Mouse (Mus musculus): ENCODE measurements around the gene Gm11549. TPM values are rescaled to one million over a fixed set of nuclear protein-coding genes. Genes with fewer than 3 reads are reported as not detected.

Gm11549 gene
- 0.30 and 0.31 TPM in 2 replicates for polyA plus RNA-seq (2016; fragmentation: Nextera tagmentation; extraction: Ambion mirVana)

GRCm38 (mm10) chr3:36521073-36522060 is at the start of gene Gm11549:
TSS of gene Gm11549 (minus strand) at chr3:36521813.
- no peaks in the 10 kb centered on the region for H3K9me3 ChIP-seq (replicated peaks)
- WGBS = under 1% methylated on average over 51 of the region's 51 CpGs
- H3K4me2 ChIP-seq = peak within 1 kb of the TSS; percentile 98
- H3K27me3 ChIP-seq (replicated peaks) = peaks cover 36% of the 10 kb centered on the region
- H3K4me1 ChIP-seq (replicated peaks) = peaks cover 14% of the 10 kb centered on the region
- no peak within 1 kb of the TSS for H3K27ac ChIP-seq (ENCODE audit: poor library complexity, severe bottlenecking)
- peak within 1 kb of the TSS; percentile 59 for H3K4me3 ChIP-seq
- peak within 1 kb of the TSS; percentile 65 for H3K9ac ChIP-seq
- H3K36me3 ChIP-seq = no peaks in the 10 kb centered on the region
- ATAC-seq (ENCODE audit: insufficient number of reproducible peaks, low FRiP score) = no peak

- WGBS = 62% methylated on average over 5 of the region's 5 CpGs
- H3K4me1 ChIP-seq (replicated peaks) = peaks cover 20% of the 10 kb centered on the region
- peak overlapping the region; percentile 57 for H3K9ac ChIP-seq
- peak overlapping the region; percentile 98 for H3K4me3 ChIP-seq
- peak overlapping the region; percentile 95 for H3K4me2 ChIP-seq
- H3K9me3 ChIP-seq (replicated peaks) = no peaks in the 10 kb centered on the region
- no peaks in the 10 kb centered on the region for H3K27me3 ChIP-seq (replicated peaks)
- H3K36me3 ChIP-seq = peaks cover 41% of the 10 kb centered on the region
- H3K27ac ChIP-seq (ENCODE audit: poor library complexity, severe bottlenecking) = no peak overlapping the region
- no peak for ATAC-seq (ENCODE audit: insufficient number of reproducible peaks, low FRiP score)
Measured at GRCm38 (mm10) chr3:36569836-36570235, 48.2 kb upstream of the Gm11549 start.

- Histone ChIP-seq H3K27me3 (replicated peaks) (no peaks in the 10 kb centered on the region), H3K4me3 (no peak overlapping the region), H3K4me2 (no peak overlapping the region), H3K36me3 (peaks cover 79% of the 10 kb centered on the region), H3K4me1 (replicated peaks) (no peaks in the 10 kb centered on the region), H3K9ac (no peak overlapping the region), H3K27ac (ENCODE audit: poor library complexity, severe bottlenecking) (no peak overlapping the region), H3K9me3 (replicated peaks) (no peaks in the 10 kb centered on the region)
- ATAC-seq (ENCODE audit: insufficient number of reproducible peaks, low FRiP score) = no peak
- WGBS = 97% methylated on average over 3 of the region's 3 CpGs
Measured at GRCm38 (mm10) chr3:36563666-36564065, 42.1 kb upstream of the Gm11549 start.

GRCm38 (mm10) chr3:36559606-36560005 is 38.0 kb upstream of the Gm11549 start:
- Histone ChIP-seq H3K4me1 (replicated peaks) (no peaks in the 10 kb centered on the region), H3K9me3 (replicated peaks) (no peaks in the 10 kb centered on the region), H3K4me2 (no peak overlapping the region), H3K36me3 (peaks cover 79% of the 10 kb centered on the region), H3K27ac (ENCODE audit: poor library complexity, severe bottlenecking) (no peak overlapping the region), H3K9ac (no peak overlapping the region), H3K27me3 (replicated peaks) (no peaks in the 10 kb centered on the region), H3K4me3 (no peak overlapping the region)
- WGBS = 76% methylated on average over 4 of the region's 4 CpGs
- ATAC-seq (ENCODE audit: insufficient number of reproducible peaks, low FRiP score) = no peak

- Histone ChIP-seq H3K27me3 (replicated peaks) (no peaks in the 10 kb centered on the region), H3K4me1 (replicated peaks) (0 out of 2 replicates have a peak, but pooled peaks cover 3% of the 10 kb centered on the region), H3K4me2 (no peak overlapping the region), H3K4me3 (no peak overlapping the region), H3K27ac (ENCODE audit: poor library complexity, severe bottlenecking) (no peak overlapping the region), H3K36me3 (peaks cover 70% of the 10 kb centered on the region), H3K9me3 (replicated peaks) (no peaks in the 10 kb centered on the region), H3K9ac (no peak overlapping the region)
- WGBS = 100% methylated on average over 1 of the region's 1 CpGs
- ATAC-seq (ENCODE audit: insufficient number of reproducible peaks, low FRiP score) = no peak
Measured at GRCm38 (mm10) chr3:36557601-36558000, 36.0 kb upstream of the Gm11549 start.

GRCm38 (mm10) chr3:36552406-36553047 is 30.9 kb upstream of the Gm11549 start, which contains the start of gene Exosc9:
TSS of gene Exosc9 (plus strand) at chr3:36552606.
- peak; percentile 93 for ATAC-seq (ENCODE audit: insufficient number of reproducible peaks, low FRiP score)
- no peaks in the 10 kb centered on the region for H3K27me3 ChIP-seq (replicated peaks)
- 0 out of 2 replicates have a peak, but pooled peaks cover 7% of the 10 kb centered on the region for H3K4me1 ChIP-seq (replicated peaks)
- H3K9ac ChIP-seq = peak within 1 kb of the TSS; percentile 88
- peak within 1 kb of the TSS; percentile 98 for H3K4me3 ChIP-seq
- under 1% methylated on average over 39 of the region's 39 CpGs for WGBS
- H3K36me3 ChIP-seq = peaks cover 32% of the 10 kb centered on the region
- H3K27ac ChIP-seq (ENCODE audit: poor library complexity, severe bottlenecking) = peak within 1 kb of the TSS; percentile 55
- no peaks in the 10 kb centered on the region for H3K9me3 ChIP-seq (replicated peaks)
- peak within 1 kb of the TSS; percentile 88 for H3K4me2 ChIP-seq

- H3K27me3 ChIP-seq (replicated peaks) = no peaks in the 10 kb centered on the region
- WGBS = 25% methylated on average over 12 of the region's 12 CpGs
- H3K9ac ChIP-seq = peak overlapping the region; percentile 88
- H3K27ac ChIP-seq (ENCODE audit: poor library complexity, severe bottlenecking) = no peak overlapping the region
- H3K36me3 ChIP-seq = peaks cover 26% of the 10 kb centered on the region
- H3K4me2 ChIP-seq = peak overlapping the region; percentile 88
- peak; percentile 63 for ATAC-seq (ENCODE audit: insufficient number of reproducible peaks, low FRiP score)
- H3K4me1 ChIP-seq (replicated peaks) = 0 out of 2 replicates have a peak, but pooled peaks cover 7% of the 10 kb centered on the region
- no peaks in the 10 kb centered on the region for H3K9me3 ChIP-seq (replicated peaks)
- H3K4me3 ChIP-seq = peak overlapping the region; percentile 98
Measured at GRCm38 (mm10) chr3:36551851-36552384, 30.3 kb upstream of the Gm11549 start.

- H3K27ac ChIP-seq (ENCODE audit: poor library complexity, severe bottlenecking) = no peak overlapping the region
- 0 out of 2 replicates have a peak, but pooled peaks cover 7% of the 10 kb centered on the region for H3K4me1 ChIP-seq (replicated peaks)
- WGBS = 66% methylated on average over 9 of the region's 9 CpGs
- no peaks in the 10 kb centered on the region for H3K9me3 ChIP-seq (replicated peaks)
- H3K9ac ChIP-seq = no peak overlapping the region
- no peaks in the 10 kb centered on the region for H3K27me3 ChIP-seq (replicated peaks)
- H3K4me2 ChIP-seq = peak overlapping the region; percentile 88
- ATAC-seq (ENCODE audit: insufficient number of reproducible peaks, low FRiP score) = no peak
- peak overlapping the region; percentile 98; the same call in 1 of the 2 replicates for H3K4me3 ChIP-seq
- peaks cover 24% of the 10 kb centered on the region for H3K36me3 ChIP-seq
Measured at GRCm38 (mm10) chr3:36551343-36551742, 29.7 kb upstream of the Gm11549 start.

GRCm38 (mm10) chr3:36544961-36545360 is 23.3 kb upstream of the Gm11549 start:
- 66% methylated on average over 3 of the region's 3 CpGs for WGBS
- no peaks in the 10 kb centered on the region for H3K36me3 ChIP-seq

GRCm38 (mm10) chr3:36541399-36541798 is 19.8 kb upstream of the Gm11549 start:
- H3K9ac ChIP-seq = no peak overlapping the region
- H3K4me3 ChIP-seq = no peak overlapping the region
- no peak overlapping the region for H3K27ac ChIP-seq (ENCODE audit: poor library complexity, severe bottlenecking)
- H3K4me2 ChIP-seq = no peak overlapping the region
- H3K27me3 ChIP-seq (replicated peaks) = no peaks in the 10 kb centered on the region
- WGBS = 78% methylated on average over 2 of the region's 2 CpGs
- H3K36me3 ChIP-seq = no peaks in the 10 kb centered on the region
- no peaks in the 10 kb centered on the region for H3K4me1 ChIP-seq (replicated peaks)
- ATAC-seq (ENCODE audit: insufficient number of reproducible peaks, low FRiP score) = no peak
- H3K9me3 ChIP-seq (replicated peaks) = no peaks in the 10 kb centered on the region

More at GRCm38 (mm10) chr3:36544961-36545360, 23.3 kb upstream of the Gm11549 start:
- Histone ChIP-seq H3K9ac (no peak overlapping the region), H3K27ac (ENCODE audit: poor library complexity, severe bottlenecking) (no peak overlapping the region), H3K4me2 (no peak overlapping the region), H3K4me3 (no peak overlapping the region), H3K4me1 (replicated peaks) (no peaks in the 10 kb centered on the region), H3K9me3 (replicated peaks) (no peaks in the 10 kb centered on the region), H3K27me3 (replicated peaks) (no peaks in the 10 kb centered on the region)
- ATAC-seq (ENCODE audit: insufficient number of reproducible peaks, low FRiP score) = no peak

GRCm38 (mm10) chr3:36540756-36541155 is 19.1 kb upstream of the Gm11549 start:
- no peaks in the 10 kb centered on the region for H3K4me1 ChIP-seq (replicated peaks)
- ATAC-seq (ENCODE audit: insufficient number of reproducible peaks, low FRiP score) = no peak
- H3K4me2 ChIP-seq = no peak overlapping the region
- H3K27ac ChIP-seq (ENCODE audit: poor library complexity, severe bottlenecking) = no peak overlapping the region
- no peaks in the 10 kb centered on the region for H3K36me3 ChIP-seq
- WGBS = 55% methylated on average over 2 of the region's 2 CpGs
- H3K27me3 ChIP-seq (replicated peaks) = no peaks in the 10 kb centered on the region
- no peaks in the 10 kb centered on the region for H3K9me3 ChIP-seq (replicated peaks)
- H3K9ac ChIP-seq = no peak overlapping the region
- no peak overlapping the region for H3K4me3 ChIP-seq

Measured in heart, embryonic 12.5 days (tissue).